Mouse (Mus musculus) liver, adult 2 months (tissue): ENCODE results near the gene Dnajc11.

Source experiments
- CTCF ChIP-seq: fragments of 200-500 bp; IDR thresholded peaks from 2 replicates; pipeline ENCODE4 v1.5.1; 2011; ENCODE audit warnings: low read depth, low read length, control low read depth
- POLR2A ChIP-seq: fragments of 200-500 bp; IDR thresholded peaks from 2 replicates; pipeline ENCODE4 v1.6.1; 2011; ENCODE audit warnings: low read length, control low read depth; ENCODE audit not compliant: insufficient read depth; ENCODE audit errors: extremely low read depth

GRCm38 (mm10) chr4:151985886-151986285 is 52.4 kb downstream of the Dnajc11 start:
- TF ChIP-seq CTCF: no peak
- no peak for TF ChIP-seq POLR2A
